Mouse (Mus musculus) cerebellum, adult 9-11 months (tissue): Measurements from ENCODE around the gene Slc22a20.

ENCODE experiments used
- DNase-seq: peaks from one replicate; pipeline ENCODE4 v3.0.0; 2022

Gene Slc22a20

GRCm38 (mm10) chr19:5986043-5986442, at the start of gene Slc22a20:
Gene Slc22a20 (minus strand): TSS chr19:5986143.
- no peak for DNase-seq

GRCm38 (mm10) chr19:6030520-6031280, 44.8 kb upstream of the Slc22a20 start:
- DNase-seq, result no peak

- no peak for DNase-seq
These were observed 43.5 kb upstream of the Slc22a20 start for GRCm38 (mm10) chr19:6029426-6029825.

- DNase-seq, result no peak
These were observed 43.0 kb upstream of the Slc22a20 start for GRCm38 (mm10) chr19:6028991-6029390.

GRCm38 (mm10) chr19:6023930-6024329, 38.0 kb upstream of the Slc22a20 start:
- no peak for DNase-seq

GRCm38 (mm10) chr19:6023059-6023458, 37.1 kb upstream of the Slc22a20 start:
- DNase-seq, result no peak

GRCm38 (mm10) chr19:6020276-6020675, 34.3 kb upstream of the Slc22a20 start:
- no peak for DNase-seq

- peak; percentile 84 for DNase-seq
These were observed 32.5 kb upstream of the Slc22a20 start for GRCm38 (mm10) chr19:6018142-6019089.

GRCm38 (mm10) chr19:6016532-6016931, 30.6 kb upstream of the Slc22a20 start:
- DNase-seq, result peak; percentile 24

GRCm38 (mm10) chr19:6015511-6016315, 29.8 kb upstream of the Slc22a20 start, which contains the start of gene Capn1:
Gene Capn1 (minus strand): TSS chr19:6015897.
- DNase-seq, result peak; percentile 70

GRCm38 (mm10) chr19:6014991-6015510, 29.1 kb upstream of the Slc22a20 start:
- no peak for DNase-seq

GRCm38 (mm10) chr19:6013691-6014090, 27.7 kb upstream of the Slc22a20 start:
- peak; percentile 34 for DNase-seq

GRCm38 (mm10) chr19:6009137-6009536, 23.2 kb upstream of the Slc22a20 start:
- DNase-seq, result no peak

GRCm38 (mm10) chr19:6007013-6007412, 21.1 kb upstream of the Slc22a20 start:
- no peak for DNase-seq

GRCm38 (mm10) chr19:6005541-6005940, 19.6 kb upstream of the Slc22a20 start:
- DNase-seq, result no peak

- DNase-seq, result no peak
These were observed 14.0 kb upstream of the Slc22a20 start for GRCm38 (mm10) chr19:5999969-6000368.

- DNase-seq, result no peak
These were observed 12.2 kb upstream of the Slc22a20 start for GRCm38 (mm10) chr19:5998180-5998579.

GRCm38 (mm10) chr19:5994711-5995110, 8.8 kb upstream of the Slc22a20 start:
- DNase-seq, result no peak

- DNase-seq, result no peak
These were observed 6.1 kb upstream of the Slc22a20 start for GRCm38 (mm10) chr19:5992012-5992411.

GRCm38 (mm10) chr19:5991467-5991866, 5.5 kb upstream of the Slc22a20 start:
- no peak for DNase-seq

GRCm38 (mm10) chr19:5990921-5991320, 5.0 kb upstream of the Slc22a20 start:
- DNase-seq, result no peak

- DNase-seq, result no peak
These were observed 4.1 kb upstream of the Slc22a20 start for GRCm38 (mm10) chr19:5990033-5990432.

GRCm38 (mm10) chr19:5989585-5989984, 3.6 kb upstream of the Slc22a20 start:
- no peak for DNase-seq
